20 mouse cellular contexts compared by ENCODE assay signal in genomic region chr8:121857331-121857730, GRCm38 (mm10). TPM values are rescaled to one million over a fixed set of nuclear protein-coding genes. Genes with fewer than 3 reads are reported as not detected.
DNase-seq lines count a peak whose midpoint lies in the region; ATAC-seq and TF ChIP-seq lines count a peak whose summit lies in the region.
"Had no signal": no experiment of that assay in that cellular context is flagged by ENCODE, and none has a peak within 500 bp of the region (broad histone marks: within the 10 kb centered on the region; RNA-seq: fewer than 3 reads in every experiment).

No protein-coding gene starts in this region.

- TF ChIP-seq POLR2A in kidney, adult 2 months (IDR thresholded peaks at IDR 0.05; ENCODE audit: low read depth, low read length) = no peak

- 40% methylated on average over 9 of the region's 9 CpGs for WGBS in kidney, adult 2 months
- WGBS in kidney, embryonic 16.5 days = 47% methylated on average over 9 of the region's 9 CpGs

- DNase-seq in kidney, adult 2 months = peak; percentile 21
- peak; percentile 95 for DNase-seq in Muller cell, postnatal 12 days (ENCODE audit: inconsistent ontology term)
- DNase-seq in cerebellum, adult 11-12 months = peak; percentile 97
- DNase-seq in cerebellum, postnatal 36 days = peak; percentile 91 to 93
- no peak for DNase-seq in thymus, postnatal 25 days
- no peak for DNase-seq in right cerebral cortex, postnatal 4 days
- no peak for DNase-seq in heart, postnatal 36 days
- DNase-seq: adrenal gland, adult 8-10 months; embryo, embryonic 11 days; heart, adult 11 months; liver, postnatal 0 days had no signal

- intact Hi-C loops in heart, postnatal 36 days (cut with DNase I) = no loop called here

- H3K4me3 ChIP-seq in kidney, adult 2 months (ENCODE audit: insufficient read depth, low read depth, low read length) = no peak overlapping the region
- H3K4me3 ChIP-seq in kidney, embryonic 16.5 days (ENCODE audit: low read length) = no peak overlapping the region
- H3K4me3 ChIP-seq: forebrain, embryonic 15.5 days; heart, embryonic 15.5 days; hindbrain, embryonic 13.5 days; layer of hippocampus, adult 2 months; limb, embryonic 13.5 days; midbrain, embryonic 13.5 days had no signal

- no peaks in the 10 kb centered on the region for H3K4me1 ChIP-seq in kidney, adult 2 months (ENCODE audit: control insufficient read depth, insufficient read depth, low read length)
- H3K4me1 ChIP-seq in kidney, embryonic 16.5 days (ENCODE audit: insufficient read depth, low read length) = peaks cover 9% of the 10 kb centered on the region; the same call in 1 of the 2 replicates
- H3K4me1 ChIP-seq: forebrain, embryonic 15.5 days; hindbrain, embryonic 13.5 days; limb, embryonic 13.5 days had no signal

- ATAC-seq in kidney, embryonic 16.5 days (ENCODE audit: low FRiP score, low TSS enrichment) = no peak; the same call in 1 of the 2 replicates
- ATAC-seq: forebrain, embryonic 15.5 days; intestine, embryonic 16.5 days; liver, postnatal 0 days; midbrain, embryonic 13.5 days had no signal

- no peak overlapping the region for H3K9ac ChIP-seq in kidney, embryonic 16.5 days (replicated peaks; ENCODE audit: low read length)
- H3K9ac ChIP-seq: forebrain, embryonic 15.5 days; heart, embryonic 15.5 days; hindbrain, embryonic 13.5 days; limb, embryonic 13.5 days; liver, postnatal 0 days; midbrain, embryonic 13.5 days had no signal

- TF ChIP-seq CTCF in kidney, adult 2 months (conservative IDR thresholded peaks at IDR 0.05; ENCODE audit: insufficient read depth, insufficient read length, low read depth, low read length) = no peak

- H3K4me2 ChIP-seq in kidney, embryonic 16.5 days (replicated peaks; ENCODE audit: low read depth, low read length) = no peak overlapping the region
- H3K4me2 ChIP-seq: forebrain, embryonic 15.5 days; heart, embryonic 15.5 days; hindbrain, embryonic 13.5 days; limb, embryonic 13.5 days; midbrain, embryonic 13.5 days had no signal

- H3K27me3 ChIP-seq in kidney, adult 2 months (replicated peaks; ENCODE audit: control insufficient read depth, insufficient read depth, low read length) = no peaks in the 10 kb centered on the region
- no peaks in the 10 kb centered on the region for H3K27me3 ChIP-seq in kidney, embryonic 16.5 days (ENCODE audit: insufficient read depth, low read length)
- H3K27me3 ChIP-seq: forebrain, embryonic 15.5 days; limb, embryonic 13.5 days had no signal

- no peak overlapping the region for H3K27ac ChIP-seq in kidney, adult 2 months (ENCODE audit: insufficient read depth, low read depth, low read length)
- no peak overlapping the region for H3K27ac ChIP-seq in kidney, embryonic 16.5 days (ENCODE audit: low read length)
- H3K27ac ChIP-seq: forebrain, embryonic 15.5 days; heart, embryonic 15.5 days; hindbrain, embryonic 13.5 days; layer of hippocampus, adult 2 months; limb, embryonic 13.5 days; midbrain, embryonic 13.5 days had no signal

- no peaks in the 10 kb centered on the region for H3K9me3 ChIP-seq in kidney, embryonic 16.5 days (ENCODE audit: low read length)
- H3K9me3 ChIP-seq: forebrain, embryonic 15.5 days; G1E; heart, embryonic 15.5 days; hindbrain, embryonic 13.5 days; limb, embryonic 13.5 days; midbrain, embryonic 13.5 days had no signal

- H3K36me3 ChIP-seq in kidney, adult 2 months (ENCODE audit: control insufficient read depth, insufficient read depth, low read length) = no peaks in the 10 kb centered on the region
- H3K36me3 ChIP-seq in kidney, embryonic 16.5 days (ENCODE audit: insufficient read depth, low read length) = no peaks in the 10 kb centered on the region
- H3K36me3 ChIP-seq: forebrain, embryonic 15.5 days; G1E; heart, embryonic 15.5 days; hindbrain, embryonic 13.5 days; limb, embryonic 13.5 days; midbrain, embryonic 13.5 days had no signal

RNA-seq across cellular contexts. Expression of gene Klhdc4, which starts 28.0 kb away (rescaled TPM):
- polyA plus RNA-seq in kidney, adult 2 months (2012; rRNA removed) = 14.6 and 16.4 TPM in 2 replicates
- polyA plus RNA-seq in kidney, embryonic 16.5 days (2015; fragmentation: Nextera tagmentation; extraction: Ambion mirVana) = 48.4 and 50.1 TPM in 2 replicates
- 10 to 100 TPM; 12.2 to 12.3 TPM for total RNA-seq in heart, postnatal 36 days (2021)

RNA-seq across cellular contexts. Expression of gene Slc7a5, which starts 50.2 kb away (rescaled TPM):
- polyA plus RNA-seq in kidney, adult 2 months (2012; rRNA removed) = 4.3 and 4.6 TPM in 2 replicates
- 15.1 and 17.0 TPM in 2 replicates for polyA plus RNA-seq in kidney, embryonic 16.5 days (2015; fragmentation: Nextera tagmentation; extraction: Ambion mirVana)
- total RNA-seq in heart, postnatal 36 days (2021) = 1 to 10 TPM; 3.1 to 3.6 TPM

Comparison
In these comparisons a context has a peak if more than half of its experiments do, and no peak if none do; other contexts are left out.
1. DNase-seq: peak in kidney, adult 2 months (single experiment), Muller cell, postnatal 12 days (single experiment), cerebellum, adult 11-12 months (single experiment) and cerebellum, postnatal 36 days (2 of 2); none in thymus, postnatal 25 days (single experiment), right cerebral cortex, postnatal 4 days (single experiment) and heart, postnatal 36 days (0 of 2).